Mouse (Mus musculus): ENCODE measurements at regions not wholly inside any gene's neighbourhood (a gene's known extent, or its start where the extent isn't known, plus 50 kb on each side); places are given as distances from the start of the nearest gene placed in this dataset.

GRCm38 (mm10) chr7:124907662-124908296, 536.7 kb upstream of the Kdm8 start:
- H3K36me3 ChIP-seq (replicated peaks): no peaks in the 10 kb centered on the region
- ATAC-seq (ENCODE audit: low FRiP score): no peak
- H3K9ac ChIP-seq: no peak overlapping the region
- H3K27me3 ChIP-seq: no peaks in the 10 kb centered on the region
- H3K4me3 ChIP-seq (replicated peaks): no peak overlapping the region
- H3K4me2 ChIP-seq: no peak overlapping the region
- WGBS: 32% methylated on average over 5 of the region's 5 CpGs
- peaks cover 7% of the 10 kb centered on the region for H3K4me1 ChIP-seq
- H3K9me3 ChIP-seq: no peaks in the 10 kb centered on the region; the same call in 1 of the 2 replicates
- no peak overlapping the region for H3K27ac ChIP-seq

- Histone ChIP-seq H3K27me3 (no peaks in the 10 kb centered on the region), H3K4me3 (replicated peaks) (no peak overlapping the region), H3K27ac (no peak overlapping the region), H3K4me2 (no peak overlapping the region), H3K9me3 (no peaks in the 10 kb centered on the region; the same call in 1 of the 2 replicates), H3K4me1 (peaks cover 25% of the 10 kb centered on the region), H3K9ac (no peak overlapping the region), H3K36me3 (replicated peaks) (no peaks in the 10 kb centered on the region)
- WGBS: 52% methylated on average over 5 of the region's 5 CpGs
- no peak for ATAC-seq (ENCODE audit: low FRiP score)
Observed at GRCm38 (mm10) chr7:124914061-124914460, 530.4 kb upstream of the Kdm8 start.

- 73% methylated on average over 4 of the region's 4 CpGs for WGBS
- no peak overlapping the region for H3K4me2 ChIP-seq
- ATAC-seq (ENCODE audit: low FRiP score): no peak
Observed at GRCm38 (mm10) chr7:124914479-124914878, 530.0 kb upstream of the Kdm8 start.

GRCm38 (mm10) chr7:124914972-124915371, 529.5 kb upstream of the Kdm8 start:
- Histone ChIP-seq H3K4me2 (no peak overlapping the region), H3K27me3 (no peaks in the 10 kb centered on the region), H3K9ac (no peak overlapping the region), H3K36me3 (replicated peaks) (no peaks in the 10 kb centered on the region), H3K27ac (no peak overlapping the region), H3K9me3 (no peaks in the 10 kb centered on the region), H3K4me1 (peaks cover 25% of the 10 kb centered on the region), H3K4me3 (replicated peaks) (no peak overlapping the region)
- no peak; the same call in 1 of the 2 replicates for ATAC-seq (ENCODE audit: low FRiP score)
- WGBS: 78% methylated on average over 6 of the region's 6 CpGs

More at GRCm38 (mm10) chr7:124914479-124914878, 530.0 kb upstream of the Kdm8 start:
- Histone ChIP-seq H3K36me3 (replicated peaks) (no peaks in the 10 kb centered on the region), H3K4me1 (peaks cover 25% of the 10 kb centered on the region), H3K9ac (no peak overlapping the region), H3K4me3 (replicated peaks) (no peak overlapping the region), H3K9me3 (no peaks in the 10 kb centered on the region), H3K27me3 (no peaks in the 10 kb centered on the region), H3K27ac (no peak overlapping the region)

- WGBS: 73% methylated on average over 5 of the region's 5 CpGs
- Histone ChIP-seq H3K27me3 (no peaks in the 10 kb centered on the region), H3K27ac (no peak overlapping the region), H3K9me3 (no peaks in the 10 kb centered on the region), H3K4me2 (no peak overlapping the region), H3K4me3 (replicated peaks) (no peak overlapping the region), H3K9ac (no peak overlapping the region), H3K4me1 (peaks cover 25% of the 10 kb centered on the region), H3K36me3 (replicated peaks) (no peaks in the 10 kb centered on the region)
- no peak for ATAC-seq (ENCODE audit: low FRiP score)
Observed at GRCm38 (mm10) chr7:124915637-124916036, 528.8 kb upstream of the Kdm8 start.

- ATAC-seq (ENCODE audit: low FRiP score): no peak
- H3K4me2 ChIP-seq: no peak overlapping the region
- H3K9me3 ChIP-seq: no peaks in the 10 kb centered on the region
- H3K4me3 ChIP-seq (replicated peaks): no peak overlapping the region
- H3K36me3 ChIP-seq (replicated peaks): no peaks in the 10 kb centered on the region
- WGBS: 63% methylated on average over 5 of the region's 5 CpGs
- no peak overlapping the region for H3K9ac ChIP-seq
- no peaks in the 10 kb centered on the region for H3K27me3 ChIP-seq
- H3K4me1 ChIP-seq: peaks cover 25% of the 10 kb centered on the region
- H3K27ac ChIP-seq: no peak overlapping the region
Observed at GRCm38 (mm10) chr7:124917606-124918120, 526.8 kb upstream of the Kdm8 start.

GRCm38 (mm10) chr7:124922806-124923205, 521.7 kb upstream of the Kdm8 start:
- H3K9ac ChIP-seq: no peak overlapping the region
- H3K4me3 ChIP-seq (replicated peaks): no peak overlapping the region
- H3K4me2 ChIP-seq: no peak overlapping the region
- H3K27me3 ChIP-seq: no peaks in the 10 kb centered on the region
- no peak overlapping the region for H3K27ac ChIP-seq
- 91% methylated on average over 7 of the region's 7 CpGs for WGBS
- peaks cover under 1% of the 10 kb centered on the region; the same call in 1 of the 2 replicates for H3K4me1 ChIP-seq
- no peak for ATAC-seq (ENCODE audit: low FRiP score)
- no peaks in the 10 kb centered on the region for H3K9me3 ChIP-seq
- H3K36me3 ChIP-seq (replicated peaks): no peaks in the 10 kb centered on the region

- H3K4me3 ChIP-seq (replicated peaks): no peak overlapping the region
- WGBS: 81% methylated on average over 3 of the region's 3 CpGs
- H3K36me3 ChIP-seq (replicated peaks): no peaks in the 10 kb centered on the region
- no peaks in the 10 kb centered on the region; the same call in 1 of the 2 replicates for H3K4me1 ChIP-seq
- no peaks in the 10 kb centered on the region for H3K9me3 ChIP-seq
- ATAC-seq (ENCODE audit: low FRiP score): no peak
- no peak overlapping the region for H3K4me2 ChIP-seq
- no peaks in the 10 kb centered on the region for H3K27me3 ChIP-seq
- H3K9ac ChIP-seq: no peak overlapping the region
- no peak overlapping the region for H3K27ac ChIP-seq
Observed at GRCm38 (mm10) chr7:124933573-124933972, 510.9 kb upstream of the Kdm8 start.

- Histone ChIP-seq H3K4me3 (replicated peaks) (no peak overlapping the region), H3K9ac (no peak overlapping the region), H3K27ac (no peak overlapping the region), H3K27me3 (no peaks in the 10 kb centered on the region), H3K4me1 (no peaks in the 10 kb centered on the region; the same call in 1 of the 2 replicates), H3K9me3 (no peaks in the 10 kb centered on the region), H3K4me2 (no peak overlapping the region), H3K36me3 (replicated peaks) (no peaks in the 10 kb centered on the region)
- WGBS: 84% methylated on average over 1 of the region's 1 CpGs
- ATAC-seq (ENCODE audit: low FRiP score): no peak
Observed at GRCm38 (mm10) chr7:124939357-124939756, 505.1 kb upstream of the Kdm8 start.

- Histone ChIP-seq H3K27ac (no peak overlapping the region), H3K9ac (no peak overlapping the region), H3K27me3 (no peaks in the 10 kb centered on the region), H3K4me1 (no peaks in the 10 kb centered on the region), H3K9me3 (no peaks in the 10 kb centered on the region), H3K36me3 (replicated peaks) (no peaks in the 10 kb centered on the region), H3K4me2 (no peak overlapping the region), H3K4me3 (replicated peaks) (no peak overlapping the region)
- no peak for ATAC-seq (ENCODE audit: low FRiP score)
- 76% methylated on average over 4 of the region's 4 CpGs for WGBS
Observed at GRCm38 (mm10) chr7:124941527-124941926, 502.9 kb upstream of the Kdm8 start.

GRCm38 (mm10) chr7:124946424-124946823, 498.1 kb upstream of the Kdm8 start:
- Histone ChIP-seq H3K9me3 (no peaks in the 10 kb centered on the region), H3K27me3 (no peaks in the 10 kb centered on the region), H3K9ac (no peak overlapping the region), H3K36me3 (replicated peaks) (no peaks in the 10 kb centered on the region), H3K4me3 (replicated peaks) (no peak overlapping the region), H3K4me1 (no peaks in the 10 kb centered on the region), H3K4me2 (no peak overlapping the region), H3K27ac (no peak overlapping the region)
- ATAC-seq (ENCODE audit: low FRiP score): no peak
- 78% methylated on average over 1 of the region's 1 CpGs for WGBS

- Histone ChIP-seq H3K9ac (no peak overlapping the region), H3K4me2 (no peak overlapping the region), H3K4me3 (replicated peaks) (no peak overlapping the region), H3K4me1 (no peaks in the 10 kb centered on the region), H3K36me3 (replicated peaks) (no peaks in the 10 kb centered on the region), H3K9me3 (no peaks in the 10 kb centered on the region), H3K27ac (no peak overlapping the region), H3K27me3 (no peaks in the 10 kb centered on the region)
- WGBS: 90% methylated on average over 6 of the region's 6 CpGs
- no peak for ATAC-seq (ENCODE audit: low FRiP score)
Observed at GRCm38 (mm10) chr7:124957329-124957728, 487.1 kb upstream of the Kdm8 start.

- Histone ChIP-seq H3K9ac (no peak overlapping the region), H3K27ac (no peak overlapping the region), H3K27me3 (no peaks in the 10 kb centered on the region), H3K4me1 (no peaks in the 10 kb centered on the region), H3K4me2 (no peak overlapping the region), H3K36me3 (replicated peaks) (no peaks in the 10 kb centered on the region), H3K9me3 (no peaks in the 10 kb centered on the region), H3K4me3 (replicated peaks) (no peak overlapping the region)
- WGBS: 51% methylated on average over 5 of the region's 5 CpGs
- ATAC-seq (ENCODE audit: low FRiP score): no peak
Observed at GRCm38 (mm10) chr7:124974870-124975488, 469.5 kb upstream of the Kdm8 start.

All from forebrain, embryonic 12.5 days (tissue).